Mouse (Mus musculus): Measurements from ENCODE around the gene Bod1.

Bod1 gene

GRCm38 (mm10) chr11:31671354-31672169 lies at the start of gene Bod1:
Gene Bod1 (minus strand): TSS chr11:31671885.
- TF ChIP-seq NANOG (IDR thresholded peaks at IDR 0.05; ENCODE audit: borderline replicate concordance, low read length): no peak
- TF ChIP-seq POU5F1 (IDR thresholded peaks at IDR 0.05; ENCODE audit: borderline replicate concordance, low read length): no peak
- TF ChIP-seq CTCF (conservative IDR thresholded peaks at IDR 0.05; ENCODE audit: low read length): no peak
- Histone ChIP-seq H3K36me3 (ENCODE audit: insufficient read depth, low read length) (peaks cover 37% of the 10 kb centered on the region), H3K4me3 (replicated peaks; ENCODE audit: low read length) (peak within 1 kb of the TSS; percentile 95), H3K9me3 (ENCODE audit: low read length) (no peaks in the 10 kb centered on the region), H3K27me3 (ENCODE audit: insufficient read depth, low read length) (no peaks in the 10 kb centered on the region), H3K4me1 (replicated peaks; ENCODE audit: low read depth, low read length) (peaks cover 19% of the 10 kb centered on the region)

GRCm38 (mm10) chr11:31719090-31719489 lies 47.4 kb upstream of the Bod1 start:
- no peaks in the 10 kb centered on the region for H3K36me3 ChIP-seq (ENCODE audit: insufficient read depth, low read length)
- no peak overlapping the region for H3K4me3 ChIP-seq (replicated peaks; ENCODE audit: low read length)
- no peaks in the 10 kb centered on the region for H3K27me3 ChIP-seq (ENCODE audit: insufficient read depth, low read length)
- TF ChIP-seq POU5F1 (IDR thresholded peaks at IDR 0.05; ENCODE audit: borderline replicate concordance, low read length): no peak
- TF ChIP-seq NANOG (IDR thresholded peaks at IDR 0.05; ENCODE audit: borderline replicate concordance, low read length): no peak
- TF ChIP-seq CTCF (conservative IDR thresholded peaks at IDR 0.05; ENCODE audit: low read length): no peak
- H3K9me3 ChIP-seq (ENCODE audit: low read length): peaks cover 9% of the 10 kb centered on the region
- no peaks in the 10 kb centered on the region for H3K4me1 ChIP-seq (replicated peaks; ENCODE audit: low read depth, low read length)

- H3K4me1 ChIP-seq (replicated peaks; ENCODE audit: low read depth, low read length): no peaks in the 10 kb centered on the region
- H3K4me3 ChIP-seq (replicated peaks; ENCODE audit: low read length): no peak overlapping the region
- TF ChIP-seq NANOG (IDR thresholded peaks at IDR 0.05; ENCODE audit: borderline replicate concordance, low read length) (no peak), POU5F1 (IDR thresholded peaks at IDR 0.05; ENCODE audit: borderline replicate concordance, low read length) (no peak), CTCF (conservative IDR thresholded peaks at IDR 0.05; ENCODE audit: low read length) (no peak)
- H3K27me3 ChIP-seq (ENCODE audit: insufficient read depth, low read length): peaks cover 2% of the 10 kb centered on the region; the same call in 1 of the 2 replicates
- peaks cover 9% of the 10 kb centered on the region for H3K9me3 ChIP-seq (ENCODE audit: low read length)
- H3K36me3 ChIP-seq (ENCODE audit: insufficient read depth, low read length): no peaks in the 10 kb centered on the region
Measured at GRCm38 (mm10) chr11:31717926-31718735, 46.4 kb upstream of the Bod1 start.

GRCm38 (mm10) chr11:31713641-31714121 lies 42.0 kb upstream of the Bod1 start:
- no peaks in the 10 kb centered on the region for H3K9me3 ChIP-seq (ENCODE audit: low read length)
- peaks cover 16% of the 10 kb centered on the region for H3K27me3 ChIP-seq (ENCODE audit: insufficient read depth, low read length)
- no peak for TF ChIP-seq POU5F1 (IDR thresholded peaks at IDR 0.05; ENCODE audit: borderline replicate concordance, low read length)
- TF ChIP-seq CTCF (conservative IDR thresholded peaks at IDR 0.05; ENCODE audit: low read length): no peak
- TF ChIP-seq NANOG (IDR thresholded peaks at IDR 0.05; ENCODE audit: borderline replicate concordance, low read length): no peak
- no peaks in the 10 kb centered on the region for H3K36me3 ChIP-seq (ENCODE audit: insufficient read depth, low read length)
- no peak overlapping the region for H3K4me3 ChIP-seq (replicated peaks; ENCODE audit: low read length)
- no peaks in the 10 kb centered on the region for H3K4me1 ChIP-seq (replicated peaks; ENCODE audit: low read depth, low read length)

- Histone ChIP-seq H3K4me3 (replicated peaks; ENCODE audit: low read length) (no peak overlapping the region), H3K36me3 (ENCODE audit: insufficient read depth, low read length) (no peaks in the 10 kb centered on the region), H3K9me3 (ENCODE audit: low read length) (no peaks in the 10 kb centered on the region), H3K4me1 (replicated peaks; ENCODE audit: low read depth, low read length) (no peaks in the 10 kb centered on the region), H3K27me3 (ENCODE audit: insufficient read depth, low read length) (peaks cover 16% of the 10 kb centered on the region)
- no peak for TF ChIP-seq NANOG (IDR thresholded peaks at IDR 0.05; ENCODE audit: borderline replicate concordance, low read length)
- no peak for TF ChIP-seq POU5F1 (IDR thresholded peaks at IDR 0.05; ENCODE audit: borderline replicate concordance, low read length)
- TF ChIP-seq CTCF (conservative IDR thresholded peaks at IDR 0.05; ENCODE audit: low read length): no peak
Measured at GRCm38 (mm10) chr11:31713116-31713515, 41.4 kb upstream of the Bod1 start.

- Histone ChIP-seq H3K4me3 (replicated peaks; ENCODE audit: low read length) (no peak overlapping the region), H3K36me3 (ENCODE audit: insufficient read depth, low read length) (no peaks in the 10 kb centered on the region), H3K9me3 (ENCODE audit: low read length) (peaks cover 8% of the 10 kb centered on the region), H3K4me1 (replicated peaks; ENCODE audit: low read depth, low read length) (peaks cover 4% of the 10 kb centered on the region; the same call in 1 of the 2 replicates), H3K27me3 (ENCODE audit: insufficient read depth, low read length) (peaks cover 28% of the 10 kb centered on the region)
- TF ChIP-seq NANOG (IDR thresholded peaks at IDR 0.05; ENCODE audit: borderline replicate concordance, low read length) (no peak), CTCF (conservative IDR thresholded peaks at IDR 0.05; ENCODE audit: low read length) (no peak), POU5F1 (IDR thresholded peaks at IDR 0.05; ENCODE audit: borderline replicate concordance, low read length) (no peak)
Measured at GRCm38 (mm10) chr11:31707771-31708170, 36.1 kb upstream of the Bod1 start.

GRCm38 (mm10) chr11:31703173-31703572 lies 31.5 kb upstream of the Bod1 start:
- TF ChIP-seq CTCF (conservative IDR thresholded peaks at IDR 0.05; ENCODE audit: low read length): no peak
- TF ChIP-seq NANOG (IDR thresholded peaks at IDR 0.05; ENCODE audit: borderline replicate concordance, low read length): no peak
- no peak for TF ChIP-seq POU5F1 (IDR thresholded peaks at IDR 0.05; ENCODE audit: borderline replicate concordance, low read length)
- Histone ChIP-seq H3K4me3 (replicated peaks; ENCODE audit: low read length) (no peak overlapping the region), H3K9me3 (ENCODE audit: low read length) (peaks cover 8% of the 10 kb centered on the region), H3K4me1 (replicated peaks; ENCODE audit: low read depth, low read length) (peaks cover 4% of the 10 kb centered on the region; the same call in 1 of the 2 replicates), H3K27me3 (ENCODE audit: insufficient read depth, low read length) (peaks cover 13% of the 10 kb centered on the region), H3K36me3 (ENCODE audit: insufficient read depth, low read length) (no peaks in the 10 kb centered on the region)

- Histone ChIP-seq H3K4me1 (replicated peaks; ENCODE audit: low read depth, low read length) (peaks cover 4% of the 10 kb centered on the region; the same call in 1 of the 2 replicates), H3K9me3 (ENCODE audit: low read length) (no peaks in the 10 kb centered on the region), H3K36me3 (ENCODE audit: insufficient read depth, low read length) (no peaks in the 10 kb centered on the region), H3K27me3 (ENCODE audit: insufficient read depth, low read length) (peaks cover 7% of the 10 kb centered on the region; the same call in 1 of the 2 replicates), H3K4me3 (replicated peaks; ENCODE audit: low read length) (no peak overlapping the region)
- TF ChIP-seq POU5F1 (IDR thresholded peaks at IDR 0.05; ENCODE audit: borderline replicate concordance, low read length): no peak
- TF ChIP-seq NANOG (IDR thresholded peaks at IDR 0.05; ENCODE audit: borderline replicate concordance, low read length): no peak
- TF ChIP-seq CTCF (conservative IDR thresholded peaks at IDR 0.05; ENCODE audit: low read length): no peak
Measured at GRCm38 (mm10) chr11:31701901-31702300, 30.2 kb upstream of the Bod1 start.
